In genomic region chr1:74505393-74505720, GRCm38 (mm10) we compare ENCODE assay signal across 8 mouse cellular contexts. TPM values are rescaled to one million over a fixed set of nuclear protein-coding genes. Genes with fewer than 3 reads are reported as not detected.
DNase-seq lines count a peak whose midpoint lies in the region; ATAC-seq and TF ChIP-seq lines count a peak whose summit lies in the region.

No protein-coding gene starts in this region.

- TF ChIP-seq POLR2A in limb, embryonic 14.5 days (IDR thresholded peaks at IDR 0.05; ENCODE audit: borderline replicate concordance, extremely low read depth, insufficient read depth, insufficient read length) = peak; percentile 51; the same call in 1 of the 2 replicates

- no peak for ATAC-seq in neural tube, embryonic 11.5 days (ENCODE audit: insufficient read depth, low FRiP score, low TSS enrichment)
- no peak for ATAC-seq in forebrain, embryonic 11.5 days (replicated peaks; ENCODE audit: low FRiP score)
- ATAC-seq in limb, embryonic 14.5 days (ENCODE audit: low FRiP score, low read depth) = peak; percentile 58; the same call in 1 of the 2 replicates
- ATAC-seq in stomach, embryonic 14.5 days (ENCODE audit: insufficient number of reproducible peaks, insufficient read depth, low FRiP score, low read depth) = no peak

- peaks cover 8% of the 10 kb centered on the region for H3K4me1 ChIP-seq in neural tube, embryonic 11.5 days (ENCODE audit: control insufficient read depth, insufficient read depth, low read length)
- H3K4me1 ChIP-seq in forebrain, embryonic 11.5 days (replicated peaks; ENCODE audit: control insufficient read depth, insufficient read depth, low read length) = peaks cover 8% of the 10 kb centered on the region; the same call in 1 of the 2 replicates
- peaks cover 18% of the 10 kb centered on the region for H3K4me1 ChIP-seq in limb, embryonic 14.5 days (ENCODE audit: control insufficient read depth, insufficient read depth, low read length)
- peaks cover 25% of the 10 kb centered on the region for H3K4me1 ChIP-seq in stomach, embryonic 14.5 days (ENCODE audit: control insufficient read depth, insufficient read depth, low read length)

- H3K27me3 ChIP-seq in neural tube, embryonic 11.5 days (ENCODE audit: control insufficient read depth, insufficient read depth, low read length) = no peaks in the 10 kb centered on the region
- H3K27me3 ChIP-seq in forebrain, embryonic 11.5 days (ENCODE audit: control insufficient read depth, insufficient read depth, low read length) = no peaks in the 10 kb centered on the region
- H3K27me3 ChIP-seq in limb, embryonic 14.5 days (ENCODE audit: control insufficient read depth, insufficient read depth, low read length) = no peaks in the 10 kb centered on the region
- H3K27me3 ChIP-seq in stomach, embryonic 14.5 days (ENCODE audit: control insufficient read depth, insufficient read depth, low read length) = no peaks in the 10 kb centered on the region

- peak overlapping the region; percentile 69 for H3K9ac ChIP-seq in neural tube, embryonic 11.5 days (ENCODE audit: low read length)
- peak overlapping the region; percentile 77 for H3K9ac ChIP-seq in forebrain, embryonic 11.5 days (ENCODE audit: low read length)
- H3K9ac ChIP-seq in limb, embryonic 14.5 days (ENCODE audit: low read depth, low read length, severe bottlenecking) = peak overlapping the region; percentile 91
- H3K9ac ChIP-seq in stomach, embryonic 14.5 days (replicated peaks; ENCODE audit: low read depth, low read length) = peak overlapping the region; percentile 71

- H3K4me2 ChIP-seq in neural tube, embryonic 11.5 days (ENCODE audit: low read depth) = peak overlapping the region; percentile 86
- H3K4me2 ChIP-seq in forebrain, embryonic 11.5 days (ENCODE audit: low read depth, low read length, severe bottlenecking) = peak overlapping the region; percentile 81
- H3K4me2 ChIP-seq in limb, embryonic 14.5 days (replicated peaks; ENCODE audit: low read depth, low read length, severe bottlenecking) = peak overlapping the region; percentile 73
- peak overlapping the region; percentile 76 for H3K4me2 ChIP-seq in stomach, embryonic 14.5 days (replicated peaks; ENCODE audit: low read depth, low read length)

- 0 out of 2 replicates have a peak, but pooled peaks cover 2% of the 10 kb centered on the region for H3K36me3 ChIP-seq in neural tube, embryonic 11.5 days (ENCODE audit: control insufficient read depth, insufficient read depth, low read length)
- no peaks in the 10 kb centered on the region for H3K36me3 ChIP-seq in forebrain, embryonic 11.5 days (ENCODE audit: control insufficient read depth, insufficient read depth, low read length)
- no peaks in the 10 kb centered on the region; the same call in 1 of the 2 replicates for H3K36me3 ChIP-seq in limb, embryonic 14.5 days (ENCODE audit: control insufficient read depth, insufficient read depth, low read length)
- no peaks in the 10 kb centered on the region; the same call in 1 of the 2 replicates for H3K36me3 ChIP-seq in stomach, embryonic 14.5 days (ENCODE audit: control insufficient read depth, insufficient read depth, low read length)

- H3K9me3 ChIP-seq in neural tube, embryonic 11.5 days (ENCODE audit: control insufficient read depth, low read length) = no peaks in the 10 kb centered on the region
- no peaks in the 10 kb centered on the region for H3K9me3 ChIP-seq in forebrain, embryonic 11.5 days (ENCODE audit: control insufficient read depth, low read length)
- H3K9me3 ChIP-seq in limb, embryonic 14.5 days (ENCODE audit: control insufficient read depth, low read length) = no peaks in the 10 kb centered on the region
- no peaks in the 10 kb centered on the region for H3K9me3 ChIP-seq in stomach, embryonic 14.5 days (ENCODE audit: control insufficient read depth, low read depth, low read length)

- H3K4me3 ChIP-seq in neural tube, embryonic 11.5 days (ENCODE audit: low read depth, low read length) = peak overlapping the region; percentile 86
- peak overlapping the region; percentile 79 for H3K4me3 ChIP-seq in forebrain, embryonic 11.5 days (ENCODE audit: low read depth, low read length)
- H3K4me3 ChIP-seq in limb, embryonic 14.5 days (replicated peaks; ENCODE audit: low read length) = peak overlapping the region; percentile 95
- peak overlapping the region; percentile 93 for H3K4me3 ChIP-seq in stomach, embryonic 14.5 days (ENCODE audit: low read depth, low read length)

- WGBS in neural tube, embryonic 11.5 days = 1% methylated on average over 22 of the region's 22 CpGs
- WGBS in forebrain, embryonic 11.5 days = 2% methylated on average over 22 of the region's 22 CpGs
- under 1% methylated on average over 21 of the region's 22 CpGs for WGBS in limb, embryonic 14.5 days
- WGBS in stomach, embryonic 14.5 days = 1% methylated on average over 22 of the region's 22 CpGs

- H3K27ac ChIP-seq in neural tube, embryonic 11.5 days (ENCODE audit: low read depth, low read length) = 0 out of 2 replicates have a peak overlapping the region, but pooled peaks have one; percentile 23
- peak overlapping the region; percentile 31; the same call in 1 of the 2 replicates for H3K27ac ChIP-seq in forebrain, embryonic 11.5 days (ENCODE audit: low read depth, low read length)
- H3K27ac ChIP-seq in limb, embryonic 14.5 days (replicated peaks; ENCODE audit: low read depth, low read length) = peak overlapping the region; percentile 86
- H3K27ac ChIP-seq in stomach, embryonic 14.5 days (ENCODE audit: low read length) = 0 out of 2 replicates have a peak overlapping the region, but pooled peaks have one; percentile 18

- DNase-seq in neural tube, embryonic 11.5 days (ENCODE audit: low spot score) = no peak
- DNase-seq in neural tube, embryonic 10.5 days (ENCODE audit: extremely low spot score, low spot score) = no peak
- no peak for DNase-seq in forebrain, embryonic 11.5 days (ENCODE audit: low spot score)
- DNase-seq in limb, embryonic 14.5 days (ENCODE audit: low spot score) = no peak
- no peak for DNase-seq in adrenal gland, postnatal 36 days
- no peak for DNase-seq in urinary bladder, postnatal 25 days (ENCODE audit: low spot score)
- DNase-seq in adipocyte (ENCODE audit: low spot score) = no peak

RNA-seq across cellular contexts. Expression of gene Cnot9, which starts 0.5 kb away (rescaled TPM):
- polyA plus RNA-seq in neural tube, embryonic 11.5 days (2014; fragmentation: Nextera tagmentation; extraction: Ambion mirVana) = 90.2 and 90.5 TPM in 2 replicates
- polyA plus RNA-seq in forebrain, embryonic 11.5 days (2014; fragmentation: Nextera tagmentation; extraction: Ambion mirVana) = 98.2 and 99.2 TPM in 2 replicates
- polyA plus RNA-seq in limb, embryonic 14.5 days (2012; rRNA removed) = 56.1 and 59.3 TPM in 2 replicates
- 64.8 and 66.9 TPM in 2 replicates for polyA plus RNA-seq in limb, embryonic 14.5 days (2014; fragmentation: Nextera tagmentation; extraction: Ambion mirVana)
- 70.3 and 72.3 TPM in 2 replicates for polyA plus RNA-seq in stomach, embryonic 14.5 days (2014; fragmentation: Nextera tagmentation; extraction: Ambion mirVana)
- total RNA-seq in adrenal gland, postnatal 36 days (2021) = 10 to 100 TPM; 27.5 to 30.5 TPM

RNA-seq across cellular contexts. Expression of gene Plcd4, which starts 37.3 kb away (rescaled TPM):
- 0.72 and 1.3 TPM in 2 replicates for polyA plus RNA-seq in neural tube, embryonic 11.5 days (2014; fragmentation: Nextera tagmentation; extraction: Ambion mirVana)
- 0.41 and 0.75 TPM in 2 replicates for polyA plus RNA-seq in forebrain, embryonic 11.5 days (2014; fragmentation: Nextera tagmentation; extraction: Ambion mirVana)
- 0.43 and 0.53 TPM in 2 replicates for polyA plus RNA-seq in limb, embryonic 14.5 days (2012; rRNA removed)
- 0.99 and 2.1 TPM in 2 replicates for polyA plus RNA-seq in limb, embryonic 14.5 days (2014; fragmentation: Nextera tagmentation; extraction: Ambion mirVana)
- 0.83 TPM in 1 of 2 replicates, not detected in the other for polyA plus RNA-seq in stomach, embryonic 14.5 days (2014; fragmentation: Nextera tagmentation; extraction: Ambion mirVana)
- under 1 TPM; 0.43 to 0.53 TPM for total RNA-seq in adrenal gland, postnatal 36 days (2021)

RNA-seq across cellular contexts. Expression of gene Usp37, which starts 38.7 kb away (rescaled TPM):
- 40.4 and 42.6 TPM in 2 replicates for polyA plus RNA-seq in neural tube, embryonic 11.5 days (2014; fragmentation: Nextera tagmentation; extraction: Ambion mirVana)
- 50.2 and 54.2 TPM in 2 replicates for polyA plus RNA-seq in forebrain, embryonic 11.5 days (2014; fragmentation: Nextera tagmentation; extraction: Ambion mirVana)
- polyA plus RNA-seq in limb, embryonic 14.5 days (2012; rRNA removed) = 13.4 and 14.2 TPM in 2 replicates
- polyA plus RNA-seq in limb, embryonic 14.5 days (2014; fragmentation: Nextera tagmentation; extraction: Ambion mirVana) = 30.3 and 33.9 TPM in 2 replicates
- polyA plus RNA-seq in stomach, embryonic 14.5 days (2014; fragmentation: Nextera tagmentation; extraction: Ambion mirVana) = 40.5 and 43.0 TPM in 2 replicates
- total RNA-seq in adrenal gland, postnatal 36 days (2021) = 10 to 100 TPM; 19.7 to 23.9 TPM

Comparison
In these comparisons a context has a peak if more than half of its experiments do, and no peak if none do; other contexts are left out.
1. H3K27ac ChIP-seq: peak in every context shown above with its lines; median percentile 86 in limb, embryonic 14.5 days; 31 in forebrain, embryonic 11.5 days; 23 in neural tube, embryonic 11.5 days; 18 in stomach, embryonic 14.5 days.